Mouse (Mus musculus) forebrain, embryonic 10.5 days (tissue): ENCODE results near the gene Drd2. TPM values are rescaled to one million over a fixed set of nuclear protein-coding genes. Genes with fewer than 3 reads are reported as not detected.

ENCODE experiments used
- DNase-seq: peaks from one replicate; pipeline ENCODE4 v3.0.0-alpha.2; 2017; ENCODE audit warnings: low spot score; ENCODE audit errors: extremely low spot score
- H3K27ac ChIP-seq: fragments of 300-500 bp; sonication (generic); 2 replicates; pipeline ENCODE4 v1.5.1; 2016; ENCODE audit warnings: mild to moderate bottlenecking
- H3K27me3 ChIP-seq: fragments of 300-500 bp; sonication (generic); 2 replicates; pipeline ENCODE4 v1.6.1; 2016; ENCODE audit warnings: mild to moderate bottlenecking; ENCODE audit not compliant: poor library complexity, severe bottlenecking
- H3K36me3 ChIP-seq: fragments of 300-500 bp; sonication (generic); replicated peaks from 2 replicates; pipeline ENCODE4 v1.6.1; 2016; ENCODE audit warnings: mild to moderate bottlenecking, moderate library complexity
- H3K4me1 ChIP-seq: fragments of 300-500 bp; sonication (generic); 2 replicates; pipeline ENCODE4 v1.6.1; 2016
- H3K4me3 ChIP-seq: fragments of 300-500 bp; sonication (generic); 2 replicates; pipeline ENCODE4 v1.5.1; 2016; ENCODE audit warnings: mild to moderate bottlenecking, moderate library complexity
- H3K9me3 ChIP-seq: fragments of 300-500 bp; sonication (generic); 2 replicates; pipeline ENCODE4 v1.6.1; 2016; ENCODE audit warnings: mild to moderate bottlenecking, moderate library complexity
- WGBS: fragments of 180-500 bp; shearing (Covaris S2); methylation state at CpG from one replicate; pipeline ENCODE4 v1.1.7; 2016; 5-methylcytosine and 5-hydroxymethylcytosine counted together
- polyA plus RNA-seq: library from polyadenylated mRNA; unstranded; fragments of >200 nt; fragmentation: Nextera tagmentation; extraction: Ambion mirVana; gene quantifications from 2 replicates; pipeline ENCODE4 v1.2.1, GENCODE M21; 2016

Gene Drd2
- polyA plus RNA-seq, result 0.27 and 0.43 TPM in 2 replicates

- peak; percentile 61 for DNase-seq
- Histone ChIP-seq H3K4me1 (peaks cover 25% of the 10 kb centered on the region), H3K9me3 (no peaks in the 10 kb centered on the region), H3K36me3 (no peaks in the 10 kb centered on the region), H3K27ac (no peak within 1 kb of the TSS), H3K4me3 (peak within 1 kb of the TSS; percentile 56), H3K27me3 (peaks cover 45% of the 10 kb centered on the region)
- 1% methylated on average over 74 of the region's 84 CpGs for WGBS
Measured at GRCm38 (mm10) chr9:49340136-49341043, at the start of gene Drd2. Gene Drd2, plus strand, starts transcription at chr9:49340627.

- H3K27ac ChIP-seq, result no peak overlapping the region
- H3K27me3 ChIP-seq, result no peaks in the 10 kb centered on the region
- H3K4me3 ChIP-seq, result no peak overlapping the region
- H3K9me3 ChIP-seq, result no peaks in the 10 kb centered on the region
- 80% methylated on average over 1 of the region's 1 CpGs for WGBS
- H3K4me1 ChIP-seq, result no peaks in the 10 kb centered on the region
- no peaks in the 10 kb centered on the region for H3K36me3 ChIP-seq
- no peak for DNase-seq
Measured at GRCm38 (mm10) chr9:49295101-49295500, 45.3 kb upstream of the Drd2 start.

GRCm38 (mm10) chr9:49307576-49307975 is 32.9 kb upstream of the Drd2 start:
- Histone ChIP-seq H3K27ac (no peak overlapping the region), H3K27me3 (no peaks in the 10 kb centered on the region), H3K4me1 (no peaks in the 10 kb centered on the region), H3K36me3 (no peaks in the 10 kb centered on the region), H3K4me3 (no peak overlapping the region), H3K9me3 (no peaks in the 10 kb centered on the region)
- DNase-seq, result no peak
- 89% methylated on average over 3 of the region's 3 CpGs for WGBS

GRCm38 (mm10) chr9:49310821-49311220 is 29.6 kb upstream of the Drd2 start:
- H3K27ac ChIP-seq, result no peak overlapping the region

GRCm38 (mm10) chr9:49318638-49319037 is 21.8 kb upstream of the Drd2 start:
- DNase-seq, result no peak
- H3K27ac ChIP-seq, result no peak overlapping the region
- no peaks in the 10 kb centered on the region for H3K36me3 ChIP-seq
- no peaks in the 10 kb centered on the region for H3K4me1 ChIP-seq
- no peaks in the 10 kb centered on the region for H3K9me3 ChIP-seq
- no peak overlapping the region for H3K4me3 ChIP-seq
- H3K27me3 ChIP-seq, result no peaks in the 10 kb centered on the region

More at GRCm38 (mm10) chr9:49310821-49311220, 29.6 kb upstream of the Drd2 start:
- Histone ChIP-seq H3K9me3 (no peaks in the 10 kb centered on the region), H3K27me3 (no peaks in the 10 kb centered on the region), H3K4me1 (no peaks in the 10 kb centered on the region), H3K36me3 (no peaks in the 10 kb centered on the region), H3K4me3 (no peak overlapping the region)
- 82% methylated on average over 4 of the region's 4 CpGs for WGBS
- no peak for DNase-seq

GRCm38 (mm10) chr9:49341044-49341365 is 578 bp downstream of the Drd2 start:
- Histone ChIP-seq H3K36me3 (no peaks in the 10 kb centered on the region), H3K27me3 (peaks cover 45% of the 10 kb centered on the region), H3K4me1 (peaks cover 25% of the 10 kb centered on the region), H3K4me3 (peak overlapping the region; percentile 56), H3K27ac (no peak overlapping the region), H3K9me3 (no peaks in the 10 kb centered on the region)
- 2% methylated on average over 10 of the region's 10 CpGs for WGBS
- DNase-seq, result peak; percentile 63

GRCm38 (mm10) chr9:49365763-49366162 is 25.3 kb downstream of the Drd2 start:
- Histone ChIP-seq H3K27me3 (no peaks in the 10 kb centered on the region), H3K27ac (no peak overlapping the region), H3K4me1 (peaks cover 6% of the 10 kb centered on the region), H3K36me3 (no peaks in the 10 kb centered on the region), H3K9me3 (no peaks in the 10 kb centered on the region), H3K4me3 (no peak overlapping the region)
- DNase-seq, result peak; percentile 15
- 23% methylated on average over 5 of the region's 5 CpGs for WGBS

GRCm38 (mm10) chr9:49373946-49374345 is 33.5 kb downstream of the Drd2 start:
- no peak overlapping the region for H3K4me3 ChIP-seq
- no peaks in the 10 kb centered on the region for H3K4me1 ChIP-seq
- WGBS, result 90% methylated on average over 2 of the region's 2 CpGs
- H3K27me3 ChIP-seq, result no peaks in the 10 kb centered on the region
- no peaks in the 10 kb centered on the region for H3K9me3 ChIP-seq
- H3K27ac ChIP-seq, result no peak overlapping the region
- no peak for DNase-seq
- H3K36me3 ChIP-seq, result no peaks in the 10 kb centered on the region

GRCm38 (mm10) chr9:49379962-49380361 is 39.5 kb downstream of the Drd2 start:
- no peaks in the 10 kb centered on the region for H3K36me3 ChIP-seq
- 93% methylated on average over 4 of the region's 4 CpGs for WGBS
- H3K4me1 ChIP-seq, result peaks cover 5% of the 10 kb centered on the region
- no peak overlapping the region for H3K27ac ChIP-seq
- H3K27me3 ChIP-seq, result no peaks in the 10 kb centered on the region
- no peaks in the 10 kb centered on the region for H3K9me3 ChIP-seq
- H3K4me3 ChIP-seq, result no peak overlapping the region
- DNase-seq, result no peak

GRCm38 (mm10) chr9:49384041-49384440 is 43.6 kb downstream of the Drd2 start:
- Histone ChIP-seq H3K27ac (no peak overlapping the region), H3K4me3 (no peak overlapping the region), H3K4me1 (peaks cover 14% of the 10 kb centered on the region), H3K27me3 (no peaks in the 10 kb centered on the region), H3K9me3 (no peaks in the 10 kb centered on the region), H3K36me3 (no peaks in the 10 kb centered on the region)
- WGBS, result 63% methylated on average over 3 of the region's 3 CpGs
- DNase-seq, result no peak

GRCm38 (mm10) chr9:49384855-49385254 is 44.4 kb downstream of the Drd2 start:
- no peak overlapping the region for H3K27ac ChIP-seq
- WGBS, result 91% methylated on average over 6 of the region's 6 CpGs
- H3K36me3 ChIP-seq, result no peaks in the 10 kb centered on the region

GRCm38 (mm10) chr9:49385301-49385700 is 44.9 kb downstream of the Drd2 start:
- H3K27ac ChIP-seq, result no peak overlapping the region
- H3K27me3 ChIP-seq, result no peaks in the 10 kb centered on the region
- no peak for DNase-seq
- H3K36me3 ChIP-seq, result no peaks in the 10 kb centered on the region
- H3K4me3 ChIP-seq, result no peak overlapping the region
- peaks cover 14% of the 10 kb centered on the region for H3K4me1 ChIP-seq
- whole genome bisulfite sequencing, result 61% methylated on average over 7 of the region's 7 CpGs
- no peaks in the 10 kb centered on the region for H3K9me3 ChIP-seq

More at GRCm38 (mm10) chr9:49384855-49385254, 44.4 kb downstream of the Drd2 start:
- Histone ChIP-seq H3K4me3 (no peak overlapping the region), H3K9me3 (no peaks in the 10 kb centered on the region), H3K4me1 (peaks cover 14% of the 10 kb centered on the region), H3K27me3 (no peaks in the 10 kb centered on the region)
- no peak for DNase-seq

- peaks cover 14% of the 10 kb centered on the region for H3K4me1 ChIP-seq
- 42% methylated on average over 11 of the region's 11 CpGs for WGBS
- H3K36me3 ChIP-seq, result no peaks in the 10 kb centered on the region
- 0 out of 2 replicates have a peak overlapping the region, but pooled peaks have one; percentile 44 for H3K27ac ChIP-seq
- H3K4me3 ChIP-seq, result no peak overlapping the region
- DNase-seq, result no peak
- no peaks in the 10 kb centered on the region for H3K9me3 ChIP-seq
- H3K27me3 ChIP-seq, result no peaks in the 10 kb centered on the region
Measured at GRCm38 (mm10) chr9:49386119-49386518, 45.7 kb downstream of the Drd2 start.
